Mouse (Mus musculus) retina, postnatal 7 days (tissue): ENCODE data around the gene Tnip1.

Experiments used
- DNase-seq: peaks from one replicate; pipeline ENCODE4 v3.0.0-alpha.2; 2012; ENCODE audit warnings: low read depth, low spot score

Tnip1 gene

GRCm38 (mm10) chr11:54879434-54879833 lies 83.3 kb downstream of the Tnip1 start:
- DNase-seq = peak; percentile 46

DNA sequence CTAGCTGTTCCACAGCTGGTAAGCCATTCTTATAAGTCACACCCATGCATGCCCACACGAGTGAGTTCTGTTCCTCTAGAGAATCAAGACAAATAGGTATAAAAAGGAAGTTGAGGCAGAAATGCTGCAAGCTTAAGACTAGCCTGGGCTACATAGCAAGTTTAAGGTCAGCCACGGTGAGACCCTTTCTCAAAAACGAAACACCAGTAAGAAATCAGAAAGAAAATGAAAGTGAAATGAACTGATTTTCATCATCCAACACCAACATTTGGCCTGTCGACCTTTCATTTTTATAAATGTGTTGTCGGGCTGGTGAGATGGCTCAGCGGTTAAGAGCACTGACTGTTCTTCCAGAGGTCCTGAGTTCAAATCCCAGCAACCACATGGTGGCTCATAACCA lies 83.8 kb downstream of the Tnip1 start:
- no peak for DNase-seq

- no peak for DNase-seq
Measured at GRCm38 (mm10) chr11:54876031-54876430, 86.7 kb downstream of the Tnip1 start.

- no peak for DNase-seq
Measured at GRCm38 (mm10) chr11:54871831-54872537, 90.7 kb downstream of the Tnip1 start.

DNA sequence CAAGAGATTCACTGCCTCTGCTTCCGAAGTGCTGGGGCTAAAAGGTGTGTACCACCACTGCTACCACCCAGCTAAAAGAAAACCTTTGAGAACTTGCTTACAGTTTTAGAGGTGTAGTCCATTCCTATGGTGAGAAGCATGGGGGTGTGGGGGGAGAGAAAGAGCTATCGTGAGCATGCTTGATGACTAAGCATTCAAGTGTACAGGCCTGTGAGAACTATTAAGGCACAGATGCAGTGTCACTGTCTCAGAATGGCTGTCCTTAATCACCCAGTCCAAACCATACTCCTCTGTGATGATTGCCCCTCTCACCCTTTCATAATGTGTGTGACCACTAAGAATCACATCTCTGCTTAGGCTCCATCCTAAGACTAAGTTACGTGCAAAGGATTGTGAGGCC lies 93.4 kb downstream of the Tnip1 start:
- no peak for DNase-seq

- DNase-seq = no peak
Measured at GRCm38 (mm10) chr11:54868445-54868844, 94.3 kb downstream of the Tnip1 start.

GRCm38 (mm10) chr11:54867903-54868434 lies 94.7 kb downstream of the Tnip1 start:
- no peak for DNase-seq

GRCm38 (mm10) chr11:54867049-54867385 lies 95.7 kb downstream of the Tnip1 start:
- DNase-seq = no peak

DNA sequence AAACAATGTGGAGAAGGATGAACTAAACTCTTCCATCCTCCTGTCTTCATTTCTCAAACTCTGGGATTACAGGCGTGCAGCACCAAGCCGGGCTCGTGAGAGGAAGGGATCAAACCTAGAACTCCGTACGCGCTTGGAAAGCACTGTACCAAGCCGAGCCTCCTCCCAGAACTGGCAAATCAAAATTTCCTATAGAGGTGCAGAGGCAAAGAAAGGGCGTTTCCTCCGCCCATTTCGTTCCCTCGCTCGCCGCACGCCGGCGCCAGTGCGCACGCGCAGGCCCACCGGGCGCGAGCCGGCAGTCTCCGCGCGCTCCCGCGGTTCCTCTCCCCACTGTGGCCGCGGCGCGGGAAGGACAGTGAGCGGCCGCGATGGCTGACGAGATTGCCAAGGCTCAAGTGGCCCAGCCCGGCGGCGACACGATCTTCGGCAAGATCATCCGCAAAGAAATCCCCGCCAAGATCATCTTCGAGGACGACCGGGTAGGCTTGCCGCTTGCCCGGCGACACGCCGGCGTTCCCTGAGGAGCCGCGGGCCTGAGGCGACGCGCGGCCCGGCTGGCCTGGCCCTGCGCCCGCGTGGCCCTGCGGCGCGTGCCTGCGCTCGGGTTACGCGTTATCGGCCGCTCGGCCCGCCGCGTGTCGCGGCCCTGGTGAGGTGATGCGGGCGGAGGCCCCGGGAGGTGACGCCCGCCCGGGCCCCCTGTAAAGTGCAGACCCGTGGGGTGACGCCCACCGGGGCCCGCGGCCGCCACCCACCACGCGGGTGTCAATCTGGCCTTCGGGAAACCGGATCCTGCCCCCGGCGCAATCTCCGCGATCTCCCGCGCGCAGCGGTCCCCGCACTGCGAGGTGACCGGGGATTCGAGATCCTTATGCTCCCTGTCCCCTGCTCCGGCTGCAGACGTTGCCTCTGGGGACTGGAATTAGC lies 96.3 kb downstream of the Tnip1 start, which contains the start of gene Hint1:
Gene Hint1 (plus strand): TSS at position 265 of the 930 bp plus-strand sequence.
- DNase-seq = peak; percentile 84

- DNase-seq = no peak
Measured at GRCm38 (mm10) chr11:54865330-54866085, 97.2 kb downstream of the Tnip1 start.

DNA sequence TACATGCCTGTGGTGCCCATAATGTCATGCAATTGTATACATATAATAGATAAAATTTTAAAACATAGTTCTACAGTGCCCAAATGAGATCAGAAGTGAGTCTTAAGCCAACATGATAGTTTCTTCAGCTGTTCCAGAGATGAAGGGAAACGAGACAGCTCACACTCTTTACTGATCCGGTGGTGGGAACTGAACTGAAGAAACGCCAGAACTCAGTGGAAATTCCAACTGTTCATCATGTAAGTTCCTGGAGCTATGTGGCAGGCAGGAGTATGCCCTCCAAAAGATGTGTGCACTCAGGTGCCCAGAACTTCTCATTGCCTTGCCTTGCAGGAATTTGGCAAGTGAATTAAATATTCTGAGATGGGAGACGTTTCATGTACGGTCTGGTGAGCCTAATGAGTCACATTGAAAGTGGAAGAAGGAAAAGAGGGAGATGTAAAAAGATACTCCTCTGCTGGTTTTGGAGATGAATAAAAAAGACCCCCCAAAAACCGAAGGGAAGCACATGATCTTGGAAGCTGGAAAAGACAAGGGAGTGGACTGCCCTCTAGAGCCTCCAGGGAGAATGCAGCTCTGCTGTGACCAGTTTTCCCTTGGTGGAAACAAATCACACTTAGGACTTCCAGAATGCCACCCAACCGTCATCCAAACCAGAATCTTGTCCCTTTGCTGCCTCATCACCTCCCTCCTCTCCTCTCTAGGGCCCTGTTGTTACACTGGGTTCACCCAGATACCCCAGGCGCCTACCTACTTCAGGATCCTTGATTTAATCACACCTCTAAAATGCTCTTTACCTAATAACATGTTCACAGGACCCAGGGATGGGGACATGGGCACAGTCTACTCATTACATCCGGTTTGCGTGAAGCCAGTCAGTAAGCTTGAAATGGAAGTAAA lies 99.8 kb downstream of the Tnip1 start:
- peak; percentile 48 for DNase-seq

DNA sequence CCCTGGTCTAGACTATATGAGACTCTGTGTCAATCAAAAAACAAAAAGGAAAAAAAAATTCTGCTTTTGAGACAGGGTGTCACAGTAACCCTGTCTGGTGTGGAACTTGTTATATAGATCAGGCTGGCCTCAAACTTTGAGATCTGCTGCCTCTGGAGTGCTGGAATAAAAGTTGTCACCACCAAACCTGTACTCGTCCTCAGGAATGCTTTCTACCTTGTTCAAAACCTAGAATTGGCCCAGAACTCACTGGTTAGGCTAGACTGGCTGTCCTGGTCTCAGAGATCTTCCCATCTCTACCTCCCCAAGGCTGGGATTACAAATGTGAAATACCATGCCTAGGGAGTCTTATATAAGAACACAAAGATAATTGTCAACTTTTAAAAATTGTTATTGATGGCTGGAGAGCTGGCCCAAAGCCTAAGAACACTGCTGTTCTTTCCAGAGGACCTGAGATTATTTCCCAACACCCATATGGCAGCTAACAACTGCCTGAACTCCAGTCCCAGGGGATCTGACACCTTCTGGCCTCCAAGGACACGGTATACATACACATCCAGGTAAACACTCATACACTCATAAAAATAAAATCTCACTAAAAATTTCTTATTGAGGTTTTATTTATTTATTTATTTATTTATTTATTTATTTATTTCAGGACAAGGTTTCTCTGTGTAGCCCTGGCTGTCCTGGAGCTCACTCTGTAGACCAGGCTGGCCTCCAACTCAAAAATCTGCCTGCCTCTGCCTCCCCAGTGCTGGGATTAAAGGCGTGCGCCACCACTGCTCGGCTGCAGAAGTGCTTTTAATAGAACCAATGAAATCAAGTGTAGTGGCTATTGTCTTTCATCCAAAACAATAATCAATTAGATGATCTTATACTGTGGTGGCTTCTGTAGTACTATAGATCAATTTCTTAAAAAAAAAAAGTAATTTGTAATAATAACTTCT lies 101.0 kb downstream of the Tnip1 start:
- no peak for DNase-seq
